Mouse (Mus musculus): Measurements from ENCODE around the gene Umodl1. TPM values are rescaled to one million over a fixed set of nuclear protein-coding genes. Genes with fewer than 3 reads are reported as not detected.

Gene Umodl1
- 0.18 and 0.34 TPM in 2 replicates for polyA plus RNA-seq (2015; fragmentation: Nextera tagmentation; extraction: Ambion mirVana)

DNA sequence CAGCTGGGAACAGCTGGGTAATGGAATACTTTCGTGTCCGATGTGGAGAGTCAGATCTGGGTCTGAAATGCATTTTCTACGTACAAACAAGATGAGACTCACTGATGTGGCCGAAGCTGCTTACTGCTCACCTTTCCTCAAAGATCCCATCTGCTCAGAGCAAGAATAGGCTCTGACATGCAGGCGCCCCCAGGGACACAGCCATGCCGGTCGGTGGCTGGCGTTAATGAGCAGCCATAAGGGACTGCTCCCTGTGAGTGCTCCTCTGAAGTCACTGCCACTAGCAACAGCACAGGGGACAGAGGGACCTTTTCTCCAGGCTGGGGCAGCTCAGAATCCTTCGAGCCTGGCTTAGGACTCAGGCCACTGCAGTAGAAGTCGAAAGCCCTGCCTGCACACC lies at the start of gene Umodl1:
Umodl1 (plus strand) TSS at position 301 of the 400 bp plus-strand sequence.
- H3K9ac ChIP-seq = no peak within 1 kb of the TSS
- H3K27me3 ChIP-seq = no peaks in the 10 kb centered on the region
- H3K4me2 ChIP-seq = no peak within 1 kb of the TSS
- H3K4me1 ChIP-seq = no peaks in the 10 kb centered on the region
- H3K9me3 ChIP-seq = 0 out of 2 replicates have a peak, but pooled peaks cover 3% of the 10 kb centered on the region
- ATAC-seq (ENCODE audit: insufficient number of reproducible peaks, insufficient read depth, low FRiP score, low TSS enrichment, low read depth) = no peak
- H3K36me3 ChIP-seq = no peaks in the 10 kb centered on the region
- no peak within 1 kb of the TSS for H3K27ac ChIP-seq
- H3K4me3 ChIP-seq = no peak within 1 kb of the TSS
- 38% methylated on average over 10 of the region's 10 CpGs for WGBS

DNA sequence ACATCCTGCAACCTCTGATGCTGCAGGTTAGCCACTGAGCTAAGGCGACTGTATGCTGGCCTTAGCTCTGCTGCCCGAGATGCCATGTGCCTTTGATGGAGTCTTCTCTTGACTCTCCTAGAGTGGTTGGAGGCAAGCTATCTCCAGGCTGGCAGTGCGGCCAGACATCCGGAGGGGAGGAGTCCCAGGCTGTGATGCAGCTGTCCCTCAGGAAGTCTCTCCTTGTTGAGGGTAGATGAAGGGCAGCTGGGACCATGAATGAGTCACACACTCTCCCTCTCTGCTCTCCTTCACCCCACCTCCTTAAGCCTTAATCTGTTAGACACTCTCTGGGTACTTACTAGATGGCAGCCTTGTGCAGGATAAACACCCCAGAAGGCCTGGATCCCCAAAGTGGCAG lies 46.9 kb upstream of the Umodl1 start:
- peaks cover 15% of the 10 kb centered on the region for H3K27me3 ChIP-seq
- H3K4me2 ChIP-seq = no peak overlapping the region
- no peaks in the 10 kb centered on the region for H3K4me1 ChIP-seq
- no peak overlapping the region for H3K27ac ChIP-seq
- H3K36me3 ChIP-seq = no peaks in the 10 kb centered on the region
- no peaks in the 10 kb centered on the region for H3K9me3 ChIP-seq
- no peak overlapping the region for H3K9ac ChIP-seq
- ATAC-seq (ENCODE audit: insufficient number of reproducible peaks, insufficient read depth, low FRiP score, low TSS enrichment, low read depth) = no peak
- WGBS = 70% methylated on average over 4 of the region's 4 CpGs
- no peak overlapping the region for H3K4me3 ChIP-seq

DNA sequence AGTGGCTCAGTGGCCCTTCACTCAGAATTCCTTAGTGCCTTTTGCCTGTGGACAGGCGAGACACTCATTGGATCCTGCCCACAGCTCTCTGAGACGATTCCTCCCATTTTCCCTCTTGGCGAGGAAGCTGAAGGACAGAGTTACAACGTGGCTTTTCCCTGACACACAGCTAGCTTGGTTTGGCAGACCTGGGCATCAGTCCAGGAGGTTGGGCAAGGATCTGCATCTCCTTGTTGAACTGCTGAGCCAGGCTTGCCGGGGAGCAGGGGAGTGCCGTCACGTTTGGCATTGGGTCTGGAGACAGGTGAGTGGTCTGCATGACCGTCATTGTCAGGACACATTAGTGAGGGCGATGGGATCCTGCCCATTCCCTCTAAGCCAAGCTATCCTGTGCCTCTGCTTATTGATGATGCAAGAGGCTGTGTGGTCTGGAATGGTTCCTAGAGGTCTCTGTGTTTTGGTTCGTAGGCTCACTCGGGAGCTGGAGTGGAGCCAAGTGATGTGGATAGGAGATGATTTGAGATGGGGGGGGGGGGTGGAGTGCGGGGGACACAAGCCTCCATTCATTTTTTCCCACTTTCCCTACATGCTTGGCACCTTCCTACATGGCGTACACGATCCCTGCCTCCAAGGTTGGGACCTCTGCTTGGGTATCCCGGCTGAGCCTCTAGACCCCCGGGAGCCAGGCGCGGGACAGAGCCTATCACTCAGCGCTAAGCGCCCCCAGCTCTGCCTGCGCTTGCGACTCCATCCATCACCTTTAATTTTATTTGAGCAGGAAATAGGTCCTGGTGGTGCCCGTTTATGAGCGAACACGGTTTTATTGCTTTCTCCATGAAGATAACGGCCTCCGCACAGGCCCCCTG lies 43.3 kb upstream of the Umodl1 start:
- WGBS = 80% methylated on average over 27 of the region's 27 CpGs
- Histone ChIP-seq H3K4me3 (no peak overlapping the region), H3K4me1 (no peaks in the 10 kb centered on the region), H3K27ac (no peak overlapping the region), H3K4me2 (no peak overlapping the region), H3K9me3 (no peaks in the 10 kb centered on the region), H3K36me3 (no peaks in the 10 kb centered on the region), H3K9ac (no peak overlapping the region), H3K27me3 (no peaks in the 10 kb centered on the region)
- no peak for ATAC-seq (ENCODE audit: insufficient number of reproducible peaks, insufficient read depth, low FRiP score, low TSS enrichment, low read depth)

DNA sequence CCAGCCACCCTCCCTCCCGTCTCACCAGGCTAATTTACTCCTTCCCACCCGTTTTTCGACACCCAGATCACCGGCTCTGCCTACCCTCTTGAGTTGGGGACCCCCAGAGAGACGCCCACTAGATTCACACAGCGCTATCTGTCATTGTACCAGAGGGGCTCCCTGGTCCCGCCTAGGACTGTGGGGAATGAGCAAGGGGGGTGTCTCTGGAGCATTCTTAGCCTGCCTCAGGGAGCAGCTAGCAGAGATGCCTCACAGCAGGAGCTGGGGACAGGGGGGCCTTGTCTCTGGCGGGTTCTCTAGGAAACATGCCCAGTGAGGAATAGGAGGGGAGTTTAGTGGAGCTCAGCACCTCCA lies 42.7 kb upstream of the Umodl1 start:
- H3K9ac ChIP-seq = no peak overlapping the region
- H3K36me3 ChIP-seq = no peaks in the 10 kb centered on the region
- H3K9me3 ChIP-seq = no peaks in the 10 kb centered on the region
- no peak overlapping the region for H3K4me2 ChIP-seq
- 62% methylated on average over 8 of the region's 8 CpGs for WGBS
- ATAC-seq (ENCODE audit: insufficient number of reproducible peaks, insufficient read depth, low FRiP score, low TSS enrichment, low read depth) = no peak
- no peak overlapping the region for H3K4me3 ChIP-seq
- H3K4me1 ChIP-seq = no peaks in the 10 kb centered on the region
- no peaks in the 10 kb centered on the region for H3K27me3 ChIP-seq
- no peak overlapping the region for H3K27ac ChIP-seq

DNA sequence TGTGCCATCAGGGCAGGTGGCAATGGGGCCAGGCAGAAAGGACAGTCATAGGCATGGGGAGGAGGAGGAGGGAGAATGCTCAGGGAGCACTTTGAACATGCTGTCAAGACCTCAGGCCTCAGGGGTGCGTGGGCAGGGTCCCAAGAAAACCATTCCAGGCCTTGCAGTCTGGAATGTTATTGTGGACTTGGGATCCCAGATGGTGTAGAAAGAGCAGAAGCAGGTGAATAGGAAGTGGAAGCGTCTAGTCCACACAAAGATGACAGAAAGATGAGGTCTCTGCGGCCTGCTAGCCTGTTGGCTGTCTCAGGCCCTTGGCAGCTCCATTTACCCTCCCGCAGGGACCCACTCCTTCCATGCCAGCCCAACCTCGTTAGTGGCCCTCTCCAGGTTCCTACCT lies 41.9 kb upstream of the Umodl1 start:
- ATAC-seq (ENCODE audit: insufficient number of reproducible peaks, insufficient read depth, low FRiP score, low TSS enrichment, low read depth) = no peak
- H3K36me3 ChIP-seq = no peaks in the 10 kb centered on the region
- H3K4me1 ChIP-seq = no peaks in the 10 kb centered on the region
- H3K9ac ChIP-seq = no peak overlapping the region
- no peaks in the 10 kb centered on the region for H3K27me3 ChIP-seq
- no peak overlapping the region for H3K27ac ChIP-seq
- no peaks in the 10 kb centered on the region for H3K9me3 ChIP-seq
- no peak overlapping the region for H3K4me3 ChIP-seq
- WGBS = 76% methylated on average over 5 of the region's 5 CpGs
- H3K4me2 ChIP-seq = no peak overlapping the region

DNA sequence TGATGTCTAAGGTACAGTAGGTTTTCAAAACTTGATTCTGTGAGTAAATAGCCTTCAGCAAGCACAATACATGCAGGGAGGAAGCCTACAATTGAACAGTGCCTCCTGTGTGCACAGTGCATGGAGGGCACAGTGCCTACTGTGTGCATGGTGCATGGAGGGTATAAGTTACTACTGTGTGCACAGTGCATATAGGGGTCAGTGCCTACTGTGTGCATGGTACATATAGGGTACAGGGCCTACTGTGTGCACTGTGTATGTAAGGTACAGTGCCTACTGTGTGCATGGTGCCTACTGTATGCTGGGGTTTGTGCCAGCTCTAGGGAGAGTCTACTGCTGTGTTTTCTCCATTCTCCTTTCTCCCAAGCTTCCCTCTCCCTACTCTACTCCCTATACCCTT lies 40.2 kb upstream of the Umodl1 start:
- Histone ChIP-seq H3K4me1 (no peaks in the 10 kb centered on the region), H3K9me3 (no peaks in the 10 kb centered on the region), H3K27ac (no peak overlapping the region), H3K9ac (no peak overlapping the region), H3K4me3 (no peak overlapping the region), H3K27me3 (no peaks in the 10 kb centered on the region), H3K36me3 (no peaks in the 10 kb centered on the region), H3K4me2 (no peak overlapping the region)
- no peak for ATAC-seq (ENCODE audit: insufficient number of reproducible peaks, insufficient read depth, low FRiP score, low TSS enrichment, low read depth)

DNA sequence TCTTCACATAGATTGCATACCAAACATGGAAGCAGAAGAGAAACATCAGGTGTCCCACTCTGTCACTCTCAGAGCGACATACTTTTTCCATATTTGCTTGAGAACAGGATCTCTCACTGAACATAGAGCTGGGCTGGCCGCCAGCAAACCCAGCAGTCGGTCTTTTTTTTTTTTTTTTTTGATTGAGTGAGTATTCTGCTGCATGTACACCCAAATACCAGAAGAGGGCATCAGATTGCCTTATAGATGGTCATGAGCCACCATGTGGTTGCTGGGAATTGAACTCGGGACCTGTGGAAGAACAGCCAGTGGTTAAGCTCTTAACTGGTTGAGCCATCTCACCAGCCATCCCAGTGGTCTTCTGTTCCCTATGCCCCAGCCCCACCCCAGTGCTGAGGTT lies 30.9 kb upstream of the Umodl1 start:
- Histone ChIP-seq H3K4me1 (no peaks in the 10 kb centered on the region), H3K9ac (no peak overlapping the region), H3K27ac (no peak overlapping the region), H3K4me3 (no peak overlapping the region), H3K4me2 (no peak overlapping the region), H3K36me3 (no peaks in the 10 kb centered on the region), H3K9me3 (no peaks in the 10 kb centered on the region), H3K27me3 (no peaks in the 10 kb centered on the region)
- WGBS = 69% methylated on average over 4 of the region's 4 CpGs
- ATAC-seq (ENCODE audit: insufficient number of reproducible peaks, insufficient read depth, low FRiP score, low TSS enrichment, low read depth) = no peak

DNA sequence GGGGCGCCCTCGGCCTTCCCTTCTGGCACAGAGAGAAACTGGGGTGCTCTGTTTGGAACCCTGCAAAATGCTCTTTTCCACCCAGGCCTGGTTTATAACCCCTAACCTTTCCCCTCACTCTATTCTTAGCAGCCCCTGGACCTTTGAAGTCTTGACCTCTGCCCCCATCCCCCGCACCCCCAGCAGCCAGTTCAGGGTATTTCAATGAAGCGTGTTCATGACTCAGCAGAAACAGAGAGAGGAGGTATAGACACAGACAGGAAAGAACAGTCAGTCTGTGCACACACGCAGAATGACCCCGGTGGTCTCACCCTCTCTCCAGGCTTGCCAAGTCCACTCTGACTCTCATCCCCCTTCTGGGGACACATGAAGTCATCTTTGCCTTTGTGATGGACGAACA lies 23.6 kb upstream of the Umodl1 start:
- Histone ChIP-seq H3K4me2 (no peak overlapping the region), H3K4me3 (no peak overlapping the region), H3K4me1 (0 out of 2 replicates have a peak, but pooled peaks cover 3% of the 10 kb centered on the region), H3K27ac (no peak overlapping the region), H3K9ac (no peak overlapping the region), H3K36me3 (no peaks in the 10 kb centered on the region), H3K9me3 (no peaks in the 10 kb centered on the region), H3K27me3 (no peaks in the 10 kb centered on the region)
- ATAC-seq (ENCODE audit: insufficient number of reproducible peaks, insufficient read depth, low FRiP score, low TSS enrichment, low read depth) = no peak
- 76% methylated on average over 7 of the region's 7 CpGs for WGBS

DNA sequence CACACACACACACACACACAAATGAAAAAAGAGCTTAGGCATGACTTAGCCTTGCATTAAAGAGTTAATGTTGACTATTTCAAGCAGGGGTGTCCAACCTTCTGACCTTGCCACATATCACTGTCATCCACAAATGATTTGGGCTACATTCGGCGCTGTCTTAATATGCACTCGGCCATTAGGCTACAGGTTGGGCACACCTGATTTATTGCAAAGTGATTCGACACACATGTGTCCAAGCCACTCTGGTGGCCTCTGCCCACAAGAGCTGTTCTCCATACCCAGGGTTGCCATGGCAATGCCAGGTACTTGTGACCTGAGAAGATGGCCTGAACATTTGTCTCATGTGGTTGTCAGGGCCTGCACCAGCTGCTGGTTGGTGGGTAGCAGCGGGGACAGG lies 21.6 kb upstream of the Umodl1 start:
- H3K9ac ChIP-seq = no peak overlapping the region
- 0 out of 2 replicates have a peak, but pooled peaks cover 3% of the 10 kb centered on the region for H3K4me1 ChIP-seq
- H3K36me3 ChIP-seq = no peaks in the 10 kb centered on the region
- no peaks in the 10 kb centered on the region for H3K9me3 ChIP-seq
- H3K27ac ChIP-seq = no peak overlapping the region
- no peak overlapping the region for H3K4me2 ChIP-seq
- no peak for ATAC-seq (ENCODE audit: insufficient number of reproducible peaks, insufficient read depth, low FRiP score, low TSS enrichment, low read depth)
- H3K27me3 ChIP-seq = no peaks in the 10 kb centered on the region
- H3K4me3 ChIP-seq = no peak overlapping the region
- 88% methylated on average over 5 of the region's 5 CpGs for WGBS

DNA sequence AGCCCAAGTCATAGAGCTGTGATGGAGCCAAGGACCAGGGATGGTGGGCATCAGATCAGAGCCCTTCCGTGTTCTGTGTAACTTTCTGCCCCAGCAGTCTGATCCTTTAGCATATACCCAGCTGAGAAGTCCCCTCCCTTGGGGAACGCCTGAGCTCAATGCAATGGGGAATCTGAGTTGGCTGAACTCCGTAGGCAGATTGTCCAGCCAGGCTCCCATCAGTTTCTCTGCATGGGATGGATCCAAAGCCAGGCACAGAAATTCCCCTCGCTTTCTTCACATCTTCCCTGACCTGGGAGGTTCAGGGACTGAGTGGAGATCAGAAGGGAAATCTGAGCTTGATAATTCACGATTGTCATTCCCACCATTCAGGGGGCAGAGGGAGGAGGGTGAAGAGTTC lies 19.1 kb upstream of the Umodl1 start:
- 57% methylated on average over 5 of the region's 5 CpGs for WGBS

DNA sequence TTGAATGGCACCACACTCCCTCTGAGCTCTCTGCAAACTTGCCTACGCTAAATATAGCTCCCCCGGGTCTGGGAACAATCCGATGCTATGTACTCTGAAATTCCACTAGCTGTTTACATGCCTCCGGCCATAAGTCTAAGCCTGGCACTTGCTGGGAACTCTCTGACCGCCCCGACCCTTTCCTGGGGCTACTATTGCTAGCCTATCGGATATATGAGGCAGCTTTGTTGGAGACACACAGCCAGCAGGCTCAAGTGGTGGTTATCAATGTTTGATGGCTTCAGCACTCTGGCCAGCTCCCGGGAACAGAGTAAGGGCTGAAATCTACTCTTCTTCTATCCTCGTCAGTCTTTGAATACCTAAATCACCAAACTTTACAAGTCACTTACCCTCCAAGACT lies 15.9 kb upstream of the Umodl1 start:
- H3K36me3 ChIP-seq = no peaks in the 10 kb centered on the region
- H3K4me1 ChIP-seq = 0 out of 2 replicates have a peak, but pooled peaks cover 3% of the 10 kb centered on the region
- H3K4me3 ChIP-seq = no peak overlapping the region
- no peaks in the 10 kb centered on the region for H3K27me3 ChIP-seq
- H3K4me2 ChIP-seq = no peak overlapping the region
- whole genome bisulfite sequencing = 30% methylated on average over 9 of the region's 9 CpGs
- no peak overlapping the region for H3K27ac ChIP-seq
- ATAC-seq (ENCODE audit: insufficient number of reproducible peaks, insufficient read depth, low FRiP score, low TSS enrichment, low read depth) = no peak
- no peak overlapping the region for H3K9ac ChIP-seq
- H3K9me3 ChIP-seq = no peaks in the 10 kb centered on the region

More for the DNA sequence above, 19.1 kb upstream of the Umodl1 start:
- H3K4me1 ChIP-seq = 0 out of 2 replicates have a peak, but pooled peaks cover 3% of the 10 kb centered on the region
- ATAC-seq (ENCODE audit: insufficient number of reproducible peaks, insufficient read depth, low FRiP score, low TSS enrichment, low read depth) = no peak
- H3K27me3 ChIP-seq = no peaks in the 10 kb centered on the region
- H3K4me2 ChIP-seq = no peak overlapping the region
- no peaks in the 10 kb centered on the region for H3K36me3 ChIP-seq
- H3K9ac ChIP-seq = no peak overlapping the region
- H3K9me3 ChIP-seq = no peaks in the 10 kb centered on the region
- H3K27ac ChIP-seq = no peak overlapping the region
- no peak overlapping the region for H3K4me3 ChIP-seq

DNA sequence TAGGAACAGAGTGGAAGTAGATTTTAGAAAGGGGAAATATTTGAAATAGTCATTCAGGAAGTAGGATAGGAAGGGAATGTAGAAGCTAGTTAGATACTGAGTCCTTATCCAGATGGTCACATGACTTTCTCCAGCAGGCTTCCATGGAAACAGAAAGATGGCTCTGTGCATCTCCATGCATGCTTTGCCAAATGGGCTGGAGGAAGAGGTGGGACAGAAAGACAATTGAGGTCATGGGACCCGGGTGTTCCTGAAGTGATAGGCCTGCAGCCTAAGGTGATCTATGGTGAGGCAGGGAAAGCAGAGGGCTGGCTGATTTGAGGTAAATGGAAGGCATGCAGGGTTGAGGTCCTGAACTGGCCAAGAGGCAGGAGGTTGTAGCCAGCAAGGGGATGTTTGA lies 6.1 kb upstream of the Umodl1 start:
- H3K4me2 ChIP-seq = no peak overlapping the region
- no peaks in the 10 kb centered on the region for H3K4me1 ChIP-seq
- no peak overlapping the region for H3K27ac ChIP-seq
- 63% methylated on average over 1 of the region's 1 CpGs for WGBS
- H3K36me3 ChIP-seq = no peaks in the 10 kb centered on the region
- ATAC-seq (ENCODE audit: insufficient number of reproducible peaks, insufficient read depth, low FRiP score, low TSS enrichment, low read depth) = no peak
- no peaks in the 10 kb centered on the region for H3K27me3 ChIP-seq
- no peaks in the 10 kb centered on the region for H3K9me3 ChIP-seq
- no peak overlapping the region for H3K9ac ChIP-seq
- H3K4me3 ChIP-seq = no peak overlapping the region
